Mouse (Mus musculus) midbrain, embryonic 15.5 days (tissue): ENCODE data around the gene Mum1. TPM values are rescaled to one million over a fixed set of nuclear protein-coding genes. Genes with fewer than 3 reads are reported as not detected.
A peak's percentile ranks its signal among the peaks of the same experiment; 100 is the strongest.
"Not testable (repeated sequence)": the region's sequence is repeated elsewhere in the genome, so short reads cannot be mapped to it uniquely, and the experiment has no call there.

Experiments used
- ATAC-seq: fragments of 200-750 bp; cut with Nextera tagmentation; replicated peaks from 2 replicates; pipeline ENCODE4 v1.8.0; 2017; ENCODE audit warnings: moderate TSS enrichment
- H3K27ac ChIP-seq: fragments of 300-500 bp; sonication (generic); 2 replicates; pipeline ENCODE4 v1.5.1; 2015; ENCODE audit warnings: mild to moderate bottlenecking, inconsistent platforms
- H3K27me3 ChIP-seq: fragments of 300-500 bp; sonication (generic); replicated peaks from 2 replicates; pipeline ENCODE4 v1.6.1; 2015; ENCODE audit warnings: inconsistent platforms
- H3K36me3 ChIP-seq: fragments of 300-500 bp; sonication (generic); replicated peaks from 2 replicates; pipeline ENCODE4 v1.6.1; 2015; ENCODE audit warnings: inconsistent platforms
- H3K4me1 ChIP-seq: fragments of 300-500 bp; sonication (generic); 2 replicates; pipeline ENCODE4 v1.6.1; 2015; ENCODE audit warnings: inconsistent platforms
- H3K4me2 ChIP-seq: fragments of 300-500 bp; sonication (generic); 2 replicates; pipeline ENCODE4 v1.6.1; 2015; ENCODE audit warnings: inconsistent platforms, mild to moderate bottlenecking, moderate library complexity
- H3K4me3 ChIP-seq: fragments of 300-500 bp; sonication (generic); 2 replicates; pipeline ENCODE4 v1.5.1; 2015; ENCODE audit warnings: mild to moderate bottlenecking, inconsistent platforms
- H3K9ac ChIP-seq: fragments of 300-500 bp; sonication (generic); 2 replicates; pipeline ENCODE4 v1.6.1; 2015; ENCODE audit warnings: mild to moderate bottlenecking, inconsistent platforms
- H3K9me3 ChIP-seq: fragments of 300-500 bp; sonication (generic); 2 replicates; pipeline ENCODE4 v1.6.1; 2016; ENCODE audit warnings: inconsistent platforms
- WGBS: fragments of 180-500 bp; shearing (Covaris S2); methylation state at CpG from one replicate; pipeline ENCODE4 v1.1.7; 2015; ENCODE audit warnings: mixed read lengths; 5-methylcytosine and 5-hydroxymethylcytosine counted together
- polyA plus RNA-seq: library from polyadenylated mRNA; unstranded; fragments of >200 nt; fragmentation: Nextera tagmentation; extraction: Ambion mirVana; gene quantifications from 2 replicates; pipeline ENCODE4 v1.2.1, GENCODE M21; 2015

Gene Mum1
- polyA plus RNA-seq, 1 experiment from 2014 or later: 59.5 TPM

DNA sequence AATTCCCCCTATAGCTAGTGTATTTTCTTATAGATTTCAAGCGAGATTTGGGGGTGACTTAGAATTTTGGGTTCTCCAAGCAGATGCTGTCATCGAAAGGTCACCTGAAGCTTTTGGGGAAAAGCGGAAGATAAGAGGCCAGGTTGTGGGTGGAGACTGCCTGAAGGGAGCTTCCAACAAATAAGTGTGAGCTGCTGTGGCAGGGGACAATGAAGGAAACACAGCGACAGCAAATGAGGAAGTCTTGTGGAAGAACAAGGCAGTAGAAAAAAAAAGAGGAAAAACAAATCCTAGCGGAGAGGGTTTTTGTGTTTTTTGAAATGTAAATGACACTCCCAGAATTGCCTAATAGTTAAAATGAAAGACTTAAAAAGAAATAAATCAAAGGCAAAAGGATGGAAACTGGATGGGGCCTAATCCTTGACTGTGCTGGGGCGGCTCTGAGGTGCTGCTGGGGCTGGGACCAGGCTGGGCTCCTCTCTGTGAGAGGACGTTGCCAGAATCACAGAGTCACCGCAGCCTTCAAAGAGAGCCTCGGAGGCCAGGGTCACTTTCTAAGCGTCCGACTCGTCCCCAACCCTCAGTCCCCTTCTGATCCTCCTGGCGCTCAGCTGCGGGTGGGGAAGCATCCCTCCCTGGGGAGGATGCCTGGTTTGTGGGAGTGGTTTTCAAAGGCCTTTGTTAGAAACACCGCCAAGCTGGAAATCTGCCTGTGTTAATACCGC, 11.0 kb upstream of the Mum1 start:
- ATAC-seq: peak; percentile 60
- peak overlapping the region; percentile 22; the same call in 1 of the 2 replicates for H3K9ac ChIP-seq

DNA sequence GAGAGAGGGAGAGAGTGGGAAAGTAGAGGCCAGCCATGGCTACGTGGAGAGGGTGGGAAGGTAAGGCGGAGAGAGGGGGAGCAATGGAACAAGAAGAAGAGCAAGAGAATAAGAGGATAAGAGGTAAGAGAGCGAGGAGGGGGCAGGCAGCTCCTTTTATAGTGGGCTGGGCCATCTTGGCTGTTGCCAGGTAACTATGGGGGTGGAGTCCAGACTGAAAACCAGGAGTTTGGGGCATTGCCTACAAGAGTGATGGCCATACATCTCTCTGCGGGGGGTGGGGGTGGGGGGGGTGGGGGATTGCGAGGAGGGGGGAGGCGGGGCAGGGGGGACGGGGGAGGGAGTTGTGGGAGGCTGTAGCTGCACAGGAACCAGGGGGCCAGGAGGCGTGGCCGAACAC, 5.6 kb upstream of the Mum1 start:
- ATAC-seq: no peak

More for the DNA sequence above, 11.0 kb upstream of the Mum1 start:
- Histone ChIP-seq H3K4me1 (peaks cover 10% of the 10 kb centered on the region), H3K4me2 (no peak overlapping the region), H3K27me3 (no peaks in the 10 kb centered on the region), H3K9me3 (no peaks in the 10 kb centered on the region), H3K27ac (peak overlapping the region; percentile 68), H3K4me3 (no peak overlapping the region), H3K36me3 (no peaks in the 10 kb centered on the region)
- 11% methylated on average over 16 of the region's 16 CpGs for WGBS

GRCm38 (mm10) chr10:80223137-80223536, 3.1 kb upstream of the Mum1 start:
- H3K27me3 ChIP-seq, H3K27ac ChIP-seq, H3K36me3 ChIP-seq, H3K9me3 ChIP-seq, H3K4me2 ChIP-seq, H3K9ac ChIP-seq, ATAC-seq, H3K4me3 ChIP-seq: not testable (repeated sequence)
- H3K4me1 ChIP-seq: peaks cover 21% of the 10 kb centered on the region
- 94% methylated on average over 2 of the region's 2 CpGs for WGBS

More for the DNA sequence above, 5.6 kb upstream of the Mum1 start:
- no peaks in the 10 kb centered on the region for H3K27me3 ChIP-seq
- no peaks in the 10 kb centered on the region for H3K36me3 ChIP-seq
- peaks cover 4% of the 10 kb centered on the region for H3K4me1 ChIP-seq
- no peak overlapping the region for H3K4me2 ChIP-seq
- H3K9me3 ChIP-seq: no peaks in the 10 kb centered on the region
- no peak overlapping the region for H3K27ac ChIP-seq
- 44% methylated on average over 6 of the region's 9 CpGs for WGBS
- H3K9ac ChIP-seq: no peak overlapping the region
- no peak overlapping the region for H3K4me3 ChIP-seq

- Histone ChIP-seq H3K27me3 (no peaks in the 10 kb centered on the region), H3K4me1 (peaks cover 43% of the 10 kb centered on the region)
Measured at GRCm38 (mm10) chr10:80226071-80226415, 191 bp upstream of the Mum1 start.

DNA sequence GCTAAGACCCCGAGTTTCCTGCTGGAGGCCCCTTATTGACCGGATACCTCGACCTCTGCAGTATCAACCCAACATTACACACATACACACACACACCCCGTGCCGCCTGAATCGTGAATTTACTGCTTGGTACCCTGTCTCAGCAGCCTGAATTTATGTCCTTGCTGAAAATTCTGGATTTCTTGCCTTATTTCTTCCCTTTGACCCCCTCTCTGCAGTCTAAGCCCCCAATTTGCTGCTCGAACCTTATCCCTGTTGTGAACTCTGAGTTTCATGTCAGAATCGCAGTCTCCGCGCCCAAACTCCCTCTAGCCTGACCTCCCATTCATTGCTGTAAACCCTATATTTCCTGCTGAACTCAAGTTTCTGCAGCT, 919 bp downstream of the Mum1 start:
- ATAC-seq: peak; percentile 13; the same call in 1 of the 2 replicates
- Histone ChIP-seq H3K9me3 (no peaks in the 10 kb centered on the region), H3K4me3 (peak overlapping the region; percentile 75), H3K36me3 (no peaks in the 10 kb centered on the region; the same call in 1 of the 2 replicates), H3K27ac (peak overlapping the region; percentile 97), H3K4me1 (peaks cover 50% of the 10 kb centered on the region), H3K9ac (peak overlapping the region; percentile 88), H3K4me2 (peak overlapping the region; percentile 94), H3K27me3 (no peaks in the 10 kb centered on the region)
- WGBS: 5% methylated on average over 10 of the region's 10 CpGs

More at GRCm38 (mm10) chr10:80226071-80226415, 191 bp upstream of the Mum1 start:
- no peak for ATAC-seq
- H3K27ac ChIP-seq: peak overlapping the region; percentile 97
- under 1% methylated on average over 14 of the region's 14 CpGs for WGBS
- H3K36me3 ChIP-seq: no peaks in the 10 kb centered on the region; the same call in 1 of the 2 replicates
- H3K4me3 ChIP-seq: peak overlapping the region; percentile 75
- no peaks in the 10 kb centered on the region for H3K9me3 ChIP-seq
- H3K4me2 ChIP-seq: peak overlapping the region; percentile 94
- peak overlapping the region; percentile 88 for H3K9ac ChIP-seq

- WGBS: 30% methylated on average over 15 of the region's 15 CpGs
- H3K27ac ChIP-seq: peak overlapping the region; percentile 97
- H3K27me3 ChIP-seq: no peaks in the 10 kb centered on the region
- H3K36me3 ChIP-seq: no peaks in the 10 kb centered on the region; the same call in 1 of the 2 replicates
- peak overlapping the region; percentile 94 for H3K4me2 ChIP-seq
- H3K9me3 ChIP-seq: no peaks in the 10 kb centered on the region
- peak overlapping the region; percentile 88 for H3K9ac ChIP-seq
- H3K4me1 ChIP-seq: peaks cover 59% of the 10 kb centered on the region
- H3K4me3 ChIP-seq: peak overlapping the region; percentile 75
- ATAC-seq: no peak
Measured at GRCm38 (mm10) chr10:80227877-80228775, 1.9 kb downstream of the Mum1 start.

- Histone ChIP-seq H3K27ac (no peak overlapping the region), H3K4me1 (peaks cover 30% of the 10 kb centered on the region), H3K36me3 (peaks cover 41% of the 10 kb centered on the region), H3K4me2 (peak overlapping the region; percentile 39), H3K4me3 (no peak overlapping the region), H3K27me3 (no peaks in the 10 kb centered on the region), H3K9ac (no peak overlapping the region), H3K9me3 (no peaks in the 10 kb centered on the region)
- WGBS: 85% methylated on average over 13 of the region's 13 CpGs
- ATAC-seq: no peak
Measured at GRCm38 (mm10) chr10:80236145-80236825, 10.1 kb downstream of the Mum1 start.

DNA sequence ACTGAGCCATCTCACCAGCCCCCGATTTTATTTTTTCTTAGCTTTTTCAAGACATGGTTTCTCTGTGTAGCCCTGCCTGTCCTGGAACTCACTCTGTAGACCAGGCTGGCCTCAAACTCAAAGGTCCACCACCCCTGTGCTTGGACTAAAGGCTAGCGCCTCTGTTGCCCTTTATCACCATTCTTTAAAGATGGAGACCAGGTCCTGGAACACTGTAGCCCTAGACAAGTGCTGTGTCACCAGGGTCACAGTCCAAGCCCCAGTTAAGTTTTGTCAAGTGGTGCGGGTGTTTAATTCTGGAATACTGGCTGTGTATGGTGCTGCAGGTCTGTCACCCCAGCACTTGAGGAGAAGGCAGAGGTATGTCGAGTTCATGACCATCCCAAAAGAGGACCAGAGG, 10.8 kb downstream of the Mum1 start:
- H3K27ac ChIP-seq: no peak overlapping the region
- H3K36me3 ChIP-seq: peaks cover 41% of the 10 kb centered on the region
- H3K9me3 ChIP-seq: no peaks in the 10 kb centered on the region
- no peak overlapping the region for H3K9ac ChIP-seq
- peaks cover 29% of the 10 kb centered on the region for H3K4me1 ChIP-seq
- WGBS: 80% methylated on average over 4 of the region's 4 CpGs
- ATAC-seq: no peak
- no peak overlapping the region for H3K4me2 ChIP-seq
- H3K27me3 ChIP-seq: no peaks in the 10 kb centered on the region
- no peak overlapping the region for H3K4me3 ChIP-seq

GRCm38 (mm10) chr10:80238306-80238705, 12.1 kb downstream of the Mum1 start:
- H3K36me3 ChIP-seq: peaks cover 51% of the 10 kb centered on the region
- H3K4me1 ChIP-seq: peaks cover 18% of the 10 kb centered on the region

DNA sequence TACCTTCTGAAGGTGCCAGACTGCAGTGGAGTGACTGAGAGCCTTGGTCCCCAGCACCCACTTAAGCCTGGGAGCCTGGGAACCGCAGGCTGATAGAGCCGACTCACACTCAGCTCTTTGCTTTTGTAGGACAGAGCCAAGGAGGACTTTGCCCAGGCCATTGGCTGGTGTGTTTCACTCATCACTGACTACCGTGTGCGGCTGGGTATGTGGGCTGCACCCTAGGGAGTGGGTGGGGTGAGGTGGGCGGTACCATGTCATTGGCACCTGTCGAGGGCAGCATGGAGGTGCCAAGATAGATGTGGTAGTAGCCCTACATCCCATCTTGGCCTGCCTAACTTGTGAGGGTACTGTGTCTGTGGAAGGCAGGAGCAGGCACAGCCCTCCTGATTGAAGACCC, 13.6 kb downstream of the Mum1 start:
- no peak overlapping the region for H3K27ac ChIP-seq
- no peak for ATAC-seq
- no peaks in the 10 kb centered on the region for H3K9me3 ChIP-seq
- H3K9ac ChIP-seq: no peak overlapping the region
- peaks cover 51% of the 10 kb centered on the region for H3K36me3 ChIP-seq
- no peak overlapping the region for H3K4me3 ChIP-seq
- WGBS: 82% methylated on average over 6 of the region's 6 CpGs
- no peak overlapping the region for H3K4me2 ChIP-seq
- peaks cover 12% of the 10 kb centered on the region for H3K4me1 ChIP-seq
- H3K27me3 ChIP-seq: no peaks in the 10 kb centered on the region

More at GRCm38 (mm10) chr10:80238306-80238705, 12.1 kb downstream of the Mum1 start:
- no peak overlapping the region for H3K4me2 ChIP-seq
- no peak overlapping the region for H3K9ac ChIP-seq
- 74% methylated on average over 3 of the region's 3 CpGs for WGBS
- H3K27me3 ChIP-seq: no peaks in the 10 kb centered on the region
- H3K9me3 ChIP-seq: no peaks in the 10 kb centered on the region
- H3K4me3 ChIP-seq: no peak overlapping the region
- H3K27ac ChIP-seq: no peak overlapping the region
- no peak for ATAC-seq

DNA sequence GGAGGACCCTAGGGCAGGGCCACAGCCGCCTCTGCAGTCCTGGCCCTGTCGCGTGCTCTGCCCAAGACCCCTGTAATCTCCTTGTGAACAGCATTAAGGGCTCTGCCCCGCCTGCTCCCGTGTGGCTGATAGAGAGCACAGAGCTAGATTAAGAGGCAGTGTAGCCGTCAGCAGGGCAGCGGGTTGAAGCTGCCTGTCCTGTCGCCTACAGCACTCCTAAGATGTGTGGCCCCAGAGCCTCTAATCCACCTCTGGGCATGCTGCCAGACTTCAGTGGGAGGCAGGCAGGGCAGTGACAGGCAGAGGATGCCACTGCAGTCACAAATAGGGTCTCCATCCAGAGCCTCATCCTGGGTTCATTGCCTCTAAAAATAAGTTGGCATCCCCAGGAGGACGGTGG, 15.9 kb downstream of the Mum1 start:
- Histone ChIP-seq H3K9me3 (no peaks in the 10 kb centered on the region), H3K4me3 (no peak overlapping the region), H3K36me3 (peaks cover 44% of the 10 kb centered on the region), H3K4me2 (no peak overlapping the region), H3K27ac (peak overlapping the region; percentile 49), H3K27me3 (no peaks in the 10 kb centered on the region), H3K4me1 (peaks cover 22% of the 10 kb centered on the region), H3K9ac (0 out of 2 replicates have a peak overlapping the region, but pooled peaks have one; percentile 2)
- WGBS: 39% methylated on average over 9 of the region's 9 CpGs
- ATAC-seq: 0 out of 2 replicates have a peak, but pooled peaks have one; percentile 25

DNA sequence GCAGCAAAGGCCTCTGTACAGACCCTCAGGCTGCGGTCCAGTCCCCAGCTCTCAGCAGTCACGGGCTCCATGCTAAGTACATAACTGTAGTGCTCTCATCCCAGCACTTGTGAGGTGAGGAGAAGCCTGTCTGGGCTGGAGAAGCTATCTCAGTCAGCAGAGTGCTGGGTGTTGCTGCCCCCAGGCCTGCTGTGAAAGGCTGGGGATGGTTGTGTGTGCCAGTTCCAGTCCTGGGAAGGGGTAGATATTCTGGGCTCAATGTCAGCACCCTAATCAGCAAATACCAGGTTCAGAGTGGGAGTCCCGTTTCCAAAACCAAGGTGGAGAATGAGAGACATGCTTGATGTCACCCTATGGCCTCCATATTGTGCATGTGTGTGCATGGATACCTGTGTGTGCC, 16.4 kb downstream of the Mum1 start:
- Histone ChIP-seq H3K27ac (peak overlapping the region; percentile 49), H3K4me3 (no peak overlapping the region), H3K36me3 (peaks cover 43% of the 10 kb centered on the region), H3K9me3 (no peaks in the 10 kb centered on the region), H3K4me2 (no peak overlapping the region), H3K27me3 (no peaks in the 10 kb centered on the region), H3K4me1 (peaks cover 23% of the 10 kb centered on the region), H3K9ac (no peak overlapping the region)
- 69% methylated on average over 3 of the region's 3 CpGs for WGBS
- no peak for ATAC-seq
